Mouse (Mus musculus): Measurements from ENCODE around the gene Cpa4.

Gene Cpa4

GRCm38 (mm10) chr6:30568069-30568468, at the start of gene Cpa4:
Gene Cpa4 (plus strand): TSS chr6:30568369.
- no peak for DNase-seq (ENCODE audit: low read depth, low spot score)

- peak; percentile 72 for DNase-seq (ENCODE audit: low read depth, low spot score)
These were observed 47.8 kb upstream of the Cpa4 start for GRCm38 (mm10) chr6:30520400-30520799.

GRCm38 (mm10) chr6:30525456-30526332, 42.5 kb upstream of the Cpa4 start:
- DNase-seq (ENCODE audit: low read depth, low spot score), result no peak

- peak; percentile 71 for DNase-seq (ENCODE audit: low read depth, low spot score)
These were observed 41.3 kb upstream of the Cpa4 start for GRCm38 (mm10) chr6:30526586-30527515.

- no peak for DNase-seq (ENCODE audit: low read depth, low spot score)
These were observed 39.4 kb upstream of the Cpa4 start for GRCm38 (mm10) chr6:30528800-30529199.

- DNase-seq (ENCODE audit: low read depth, low spot score), result peak; percentile 81
These were observed 32.8 kb upstream of the Cpa4 start for GRCm38 (mm10) chr6:30535340-30535739.

- no peak for DNase-seq (ENCODE audit: low read depth, low spot score)
These were observed 29.9 kb upstream of the Cpa4 start for GRCm38 (mm10) chr6:30538240-30538639.

GRCm38 (mm10) chr6:30538800-30539199, 29.4 kb upstream of the Cpa4 start:
- no peak for DNase-seq (ENCODE audit: low read depth, low spot score)

- DNase-seq (ENCODE audit: low read depth, low spot score), result no peak
These were observed 27.0 kb upstream of the Cpa4 start, which contains the start of gene Cpa2 for GRCm38 (mm10) chr6:30541009-30541799. Gene Cpa2 (plus strand): TSS chr6:30541582.

- no peak for DNase-seq (ENCODE audit: low read depth, low spot score)
These were observed 25.9 kb upstream of the Cpa4 start for GRCm38 (mm10) chr6:30542277-30542676.

- peak; percentile 34 for DNase-seq (ENCODE audit: low read depth, low spot score)
These were observed 25.1 kb upstream of the Cpa4 start for GRCm38 (mm10) chr6:30543077-30543476.

GRCm38 (mm10) chr6:30543851-30544250, 24.3 kb upstream of the Cpa4 start:
- DNase-seq (ENCODE audit: low read depth, low spot score), result no peak

GRCm38 (mm10) chr6:30545689-30546088, 22.5 kb upstream of the Cpa4 start:
- no peak for DNase-seq (ENCODE audit: low read depth, low spot score)

GRCm38 (mm10) chr6:30546571-30547273, 21.4 kb upstream of the Cpa4 start:
- DNase-seq (ENCODE audit: low read depth, low spot score), result peak; percentile 67

GRCm38 (mm10) chr6:30547274-30547645, 20.9 kb upstream of the Cpa4 start:
- DNase-seq (ENCODE audit: low read depth, low spot score), result peak; percentile 30

GRCm38 (mm10) chr6:30547656-30548306, 20.4 kb upstream of the Cpa4 start:
- no peak for DNase-seq (ENCODE audit: low read depth, low spot score)

- peak; percentile 65 for DNase-seq (ENCODE audit: low read depth, low spot score)
These were observed 18.9 kb upstream of the Cpa4 start for GRCm38 (mm10) chr6:30549231-30549761.

- DNase-seq (ENCODE audit: low read depth, low spot score), result no peak
These were observed 17.5 kb upstream of the Cpa4 start for GRCm38 (mm10) chr6:30550496-30551192.

- DNase-seq (ENCODE audit: low read depth, low spot score), result no peak
These were observed 17.0 kb upstream of the Cpa4 start for GRCm38 (mm10) chr6:30551193-30551515.

Measured in ZHBTc4 (cell line).